Mouse (Mus musculus): ENCODE data around the gene Zfp423. TPM values are rescaled to one million over a fixed set of nuclear protein-coding genes. Genes with fewer than 3 reads are reported as not detected.
A peak's percentile ranks its signal among the peaks of the same experiment; 100 is the strongest.

The Zfp423 gene
- total RNA-seq (2021), result 1 to 10 TPM; 3.6 to 4.9 TPM
- long read RNA-seq, experiment 1, partial matches to known transcripts, result 0 of 15 reads
- long read RNA-seq, experiment 1, other reads (novel, unspliced or antisense), result 15 of 15 reads
- long read RNA-seq, experiment 2, partial matches to known transcripts, result 0 of 12 reads
- long read RNA-seq, experiment 2, other reads (novel, unspliced or antisense), result 12 of 12 reads

DNA sequence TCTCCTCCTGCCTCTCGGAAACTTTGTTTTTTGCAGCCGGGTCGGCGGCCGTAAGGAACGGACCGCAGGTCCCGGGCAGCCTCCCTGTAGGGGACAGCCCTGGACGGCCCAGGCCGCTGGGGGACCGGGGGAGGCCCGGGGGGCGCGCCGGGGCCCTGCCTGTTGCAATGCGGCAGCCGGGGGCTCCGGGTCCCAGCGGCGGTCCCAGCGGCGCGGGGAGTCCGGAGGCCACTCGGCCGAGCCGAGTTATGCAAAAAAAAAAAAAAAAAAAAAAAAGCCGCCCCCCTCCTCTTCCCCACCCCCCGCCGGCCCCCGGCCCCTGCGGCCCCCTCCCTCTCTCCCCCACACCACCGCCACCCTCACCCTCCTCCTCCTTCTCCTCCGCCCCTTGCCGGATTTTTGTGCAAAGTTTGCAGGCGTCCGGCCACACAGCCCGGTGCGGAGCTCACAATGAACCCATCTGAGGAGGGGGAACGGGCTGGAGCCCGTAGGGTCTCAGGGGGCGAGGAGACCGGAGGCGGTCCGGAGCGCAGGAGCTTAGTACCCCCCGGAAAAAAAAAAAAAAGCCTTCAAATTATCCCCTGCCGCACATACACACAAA lies at the start of gene Zfp423:
Gene Zfp423, minus strand, starts transcription at position 276 of the 601 bp plus-strand sequence.
- peak; percentile 36 to 42 for DNase-seq

DNA sequence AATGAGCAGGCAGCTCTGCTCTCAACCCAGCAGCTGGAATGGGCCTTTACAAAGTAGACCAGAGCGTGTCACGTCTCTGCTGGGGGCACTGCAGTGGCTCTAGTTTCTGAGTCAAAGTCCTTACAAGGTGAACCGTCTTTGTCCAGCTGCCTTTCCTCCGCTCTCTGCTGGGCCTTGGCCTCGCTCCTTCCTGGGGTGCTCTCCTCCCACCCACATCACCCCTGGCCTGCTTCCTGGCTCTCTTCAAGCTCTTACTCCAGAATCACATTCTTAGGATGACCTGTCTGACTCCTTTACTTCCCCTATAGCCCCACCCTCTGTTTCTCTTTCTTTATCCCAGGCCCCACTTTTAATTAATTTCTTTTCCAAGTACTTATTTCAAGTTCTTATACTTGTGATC lies 47.4 kb upstream of the Zfp423 start:
- DNase-seq, result peak in 1 of 2 experiments; percentile 11

DNA sequence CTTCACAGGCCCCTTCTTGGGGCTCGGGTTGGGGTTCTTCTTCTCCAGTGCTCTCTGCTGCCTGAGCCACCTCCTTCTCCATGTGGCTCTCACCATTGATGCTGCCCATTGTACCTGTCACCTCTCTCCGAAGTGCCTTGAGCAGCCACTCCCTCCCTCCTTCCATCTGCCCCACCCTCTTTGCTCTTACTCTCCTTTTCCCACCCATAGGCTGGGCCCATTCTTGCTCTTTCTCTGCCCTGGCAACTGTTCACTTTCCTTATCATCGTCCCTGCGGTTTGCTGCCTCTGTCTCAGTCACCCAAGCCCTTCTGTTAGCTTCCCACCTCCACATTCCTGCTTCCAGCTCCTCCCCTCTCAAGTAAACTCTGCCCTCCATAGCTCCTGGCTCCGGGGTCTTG lies 25.4 kb upstream of the Zfp423 start:
- no peak for DNase-seq

DNA sequence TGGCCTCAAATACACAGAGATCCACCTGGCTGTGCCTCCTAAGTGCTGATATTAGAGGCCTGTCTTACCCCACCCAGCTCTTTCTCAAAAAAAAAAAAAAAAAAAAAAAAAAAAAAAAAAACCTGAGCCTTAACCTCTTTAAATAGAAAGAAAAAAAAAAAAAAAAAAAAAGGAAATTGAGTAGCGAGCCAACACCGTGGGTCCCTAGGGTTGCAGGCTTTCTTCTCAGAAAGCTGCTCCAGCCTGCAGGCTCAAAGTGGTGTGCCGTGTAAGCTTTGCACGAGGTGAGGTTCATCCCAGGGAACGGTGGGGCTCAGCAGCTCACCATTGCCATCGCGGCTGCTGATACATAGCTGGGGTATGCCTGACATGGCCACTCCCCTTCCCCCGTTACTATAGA lies 24.6 kb upstream of the Zfp423 start:
- DNase-seq, result no peak

DNA sequence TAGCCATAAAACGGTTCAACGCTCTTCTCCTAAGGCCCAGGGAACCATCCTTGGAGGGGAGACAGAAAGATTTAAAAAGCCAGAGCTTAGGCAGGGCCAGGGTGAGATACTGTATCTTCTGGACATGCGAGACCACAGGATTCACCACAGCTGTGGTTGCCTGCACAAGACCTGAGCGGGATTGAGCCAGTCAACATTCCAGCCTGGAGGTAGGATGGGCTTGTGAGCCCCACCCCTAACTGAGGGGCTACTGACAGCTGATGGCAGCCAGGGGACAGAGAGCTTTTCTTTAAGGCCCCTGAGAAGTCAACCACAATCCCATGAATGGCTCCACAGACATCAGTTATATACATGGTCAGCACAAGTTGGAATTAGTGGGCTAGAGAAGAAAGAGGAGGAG lies 23.5 kb upstream of the Zfp423 start:
- no peak for DNase-seq

DNA sequence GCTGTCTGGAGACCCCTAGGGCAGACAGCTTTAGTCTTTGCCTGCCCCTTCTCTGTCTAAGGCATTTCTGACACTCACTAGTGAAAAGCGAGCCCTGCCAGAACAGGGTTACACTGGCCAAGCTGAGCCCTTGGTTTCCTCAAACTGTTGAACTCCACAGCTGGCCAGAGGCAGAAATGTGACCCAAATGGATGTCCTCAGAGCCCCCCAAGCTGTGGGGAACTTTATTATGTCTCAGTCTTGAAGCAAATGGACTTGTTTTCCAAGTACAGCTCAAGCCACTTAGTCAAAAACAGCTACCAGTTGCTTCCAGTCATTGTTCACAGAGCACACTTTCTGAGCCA lies 16.0 kb upstream of the Zfp423 start:
- no peak for DNase-seq

DNA sequence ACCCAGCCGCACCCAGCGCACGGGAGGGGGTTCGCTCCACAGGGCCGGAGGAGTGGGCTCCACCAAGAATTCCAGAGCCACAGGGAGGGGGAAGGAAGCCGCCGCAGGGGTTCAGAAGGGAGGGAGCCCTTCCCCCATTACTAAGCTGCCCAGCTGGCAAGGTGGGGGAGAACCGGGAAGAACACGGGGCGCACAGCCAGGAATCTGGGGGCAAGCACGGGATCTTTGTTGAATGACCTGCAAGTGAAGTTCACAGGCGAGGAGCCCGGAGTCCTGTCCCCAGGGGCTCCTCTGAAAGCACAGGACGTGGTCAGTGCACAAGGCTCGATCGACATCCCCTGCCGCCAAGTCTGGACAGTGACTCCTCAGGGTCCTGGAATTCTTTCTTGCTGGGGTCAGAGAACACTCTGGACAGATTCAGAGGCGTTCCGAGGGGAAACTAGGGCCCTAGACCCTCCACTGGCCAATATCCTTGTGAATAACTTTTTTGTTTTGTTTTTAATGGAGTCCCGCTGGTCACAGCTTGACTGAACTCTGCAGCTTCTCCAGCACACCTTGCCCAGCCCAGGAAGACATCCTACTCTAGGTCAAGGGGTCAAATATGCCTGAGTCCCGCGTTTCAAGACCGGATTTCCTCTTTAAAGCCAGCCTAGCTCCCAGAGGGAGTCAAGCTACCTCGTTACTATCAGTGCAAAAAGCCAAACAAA lies 15.5 kb upstream of the Zfp423 start:
- peak; percentile 63 to 70 for DNase-seq

DNA sequence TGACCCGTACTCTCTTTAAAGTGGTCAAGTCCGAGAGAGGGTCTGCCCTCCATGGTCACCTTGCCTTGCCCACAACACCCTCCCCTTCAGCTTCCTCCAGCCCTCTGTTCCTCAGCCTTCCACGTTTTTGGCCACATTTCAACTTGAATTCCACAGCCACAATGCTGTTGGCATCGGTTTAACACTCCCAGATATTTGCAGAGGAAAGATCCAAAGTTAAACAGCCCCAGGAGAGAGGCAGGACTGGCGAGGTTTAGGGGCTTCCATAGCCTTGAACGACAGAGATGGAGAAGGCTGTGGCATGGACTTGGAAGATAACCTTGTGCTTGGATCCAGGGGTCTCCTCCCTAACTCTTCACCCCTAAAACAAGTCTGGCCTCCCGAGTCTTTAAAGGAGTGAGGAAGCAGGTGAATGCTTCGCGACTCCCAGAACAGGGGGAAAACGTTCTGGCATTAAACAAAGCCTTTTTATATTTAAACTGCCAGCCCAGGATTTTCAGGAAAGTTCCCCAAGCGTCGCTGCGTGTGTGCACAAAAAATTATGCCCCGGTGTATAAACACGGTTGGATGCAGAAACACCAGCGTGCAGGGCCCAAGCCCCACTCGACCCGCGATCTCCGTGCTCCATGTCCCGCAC lies 14.8 kb upstream of the Zfp423 start:
- DNase-seq, result peak; percentile 25

DNA sequence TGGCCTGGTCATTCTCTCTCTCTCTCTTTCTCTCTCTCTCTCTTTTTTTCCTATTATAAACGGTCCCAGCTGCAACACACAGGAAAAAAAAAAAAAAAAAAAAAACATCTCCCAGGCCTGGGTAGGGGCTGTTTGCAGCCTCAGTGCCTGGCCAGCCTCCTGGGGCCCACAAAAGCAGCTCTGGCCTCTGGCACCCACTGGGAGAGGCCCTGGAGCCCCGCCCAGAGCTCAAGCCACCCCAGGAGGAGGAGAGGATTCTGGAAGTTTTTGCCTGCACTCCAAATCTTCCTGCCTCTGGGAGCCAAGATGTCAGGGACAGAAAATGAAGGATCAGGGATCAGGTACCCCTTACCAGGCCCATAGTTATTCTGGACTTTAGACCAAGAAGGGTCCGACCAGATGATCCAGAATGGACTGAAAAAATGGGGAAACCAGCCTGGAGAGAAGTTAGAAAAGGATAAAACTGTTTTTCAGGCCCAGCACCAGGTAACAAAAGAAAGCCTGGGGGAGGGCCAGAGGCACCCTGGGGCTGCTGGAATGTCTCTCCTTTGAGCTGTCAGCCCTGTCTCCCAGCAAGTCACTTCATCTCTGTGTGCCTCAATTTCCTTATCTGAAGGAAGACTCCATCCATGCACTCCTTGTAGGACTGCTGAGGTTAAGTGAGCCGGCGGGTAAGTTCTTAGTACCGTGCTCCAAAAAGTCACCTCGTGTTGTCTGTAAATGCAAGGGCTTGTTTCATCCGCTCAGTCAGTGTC lies 8.6 kb upstream of the Zfp423 start:
- DNase-seq, result no peak

DNA sequence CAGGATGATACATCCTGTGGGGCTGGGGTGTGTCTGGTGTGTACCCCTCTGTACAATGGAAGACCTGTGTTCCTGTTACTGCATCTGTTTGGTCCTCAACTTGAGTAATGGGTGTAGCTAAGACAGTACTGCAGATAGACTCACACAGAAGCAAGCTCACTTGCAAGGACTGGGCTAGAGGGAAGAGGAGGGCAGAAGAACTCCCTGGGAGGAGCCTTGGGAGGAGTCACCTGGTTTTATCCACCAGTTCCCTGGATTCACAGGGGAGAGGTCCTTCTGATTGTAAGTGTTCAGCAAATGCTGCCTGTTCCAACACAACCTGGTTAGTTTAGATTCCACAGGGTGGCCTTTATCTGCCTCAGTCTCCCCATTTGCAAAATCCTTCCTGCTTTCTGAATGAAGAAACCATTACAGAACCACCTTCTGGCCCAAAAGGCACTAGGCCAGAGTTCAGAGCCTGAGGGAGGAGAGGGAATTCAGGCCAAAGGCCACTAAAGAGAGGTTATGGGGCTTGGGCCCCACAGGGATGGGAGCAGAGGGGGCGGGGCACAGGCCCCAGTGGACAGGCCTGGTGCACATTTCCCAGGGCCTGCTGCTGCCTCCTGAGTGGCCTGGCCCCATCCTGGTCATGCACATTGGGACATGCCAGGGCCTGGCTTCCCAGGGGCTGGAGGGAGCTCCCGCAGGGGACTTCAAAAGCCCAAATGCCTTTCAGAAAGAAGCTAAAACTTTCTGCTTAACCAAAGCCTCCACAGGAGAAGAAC lies 7.8 kb upstream of the Zfp423 start:
- DNase-seq, result peak in 1 of 2 experiments; percentile 18

DNA sequence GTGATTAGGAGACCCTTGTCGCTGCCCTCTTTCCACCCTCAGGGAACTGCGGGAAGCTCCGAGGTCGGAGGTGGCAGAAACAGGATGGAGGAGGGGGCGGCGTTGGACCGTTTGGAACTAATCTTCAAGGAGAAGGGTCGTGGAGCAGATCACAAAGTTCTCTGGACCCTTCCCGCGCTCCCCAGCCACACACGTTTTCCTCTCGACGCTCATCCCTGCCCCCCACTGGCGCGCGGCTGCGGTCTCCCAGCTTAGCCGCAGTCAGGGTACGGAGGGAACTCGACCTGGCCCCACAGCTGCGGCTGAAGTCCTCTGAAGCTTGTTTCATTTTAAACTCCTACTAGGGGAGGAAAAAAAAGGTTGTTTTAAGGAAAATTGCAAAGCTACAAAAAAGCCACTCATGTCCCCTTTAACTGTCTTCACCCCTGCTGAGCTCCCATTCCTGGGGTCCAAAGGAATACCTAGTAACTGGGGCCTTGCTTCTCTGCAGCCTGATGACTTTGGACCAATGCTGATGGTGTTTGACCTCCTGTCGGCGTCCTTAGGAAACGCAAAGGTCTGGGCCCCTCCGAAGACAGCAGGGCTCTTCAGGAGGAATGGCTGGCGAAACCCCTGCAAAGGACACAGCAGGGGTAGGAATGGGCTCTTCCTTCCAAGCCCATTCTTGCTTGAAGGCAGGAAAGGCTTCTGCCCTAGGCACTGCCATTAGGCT lies 3.3 kb upstream of the Zfp423 start:
- DNase-seq, result no peak

DNA sequence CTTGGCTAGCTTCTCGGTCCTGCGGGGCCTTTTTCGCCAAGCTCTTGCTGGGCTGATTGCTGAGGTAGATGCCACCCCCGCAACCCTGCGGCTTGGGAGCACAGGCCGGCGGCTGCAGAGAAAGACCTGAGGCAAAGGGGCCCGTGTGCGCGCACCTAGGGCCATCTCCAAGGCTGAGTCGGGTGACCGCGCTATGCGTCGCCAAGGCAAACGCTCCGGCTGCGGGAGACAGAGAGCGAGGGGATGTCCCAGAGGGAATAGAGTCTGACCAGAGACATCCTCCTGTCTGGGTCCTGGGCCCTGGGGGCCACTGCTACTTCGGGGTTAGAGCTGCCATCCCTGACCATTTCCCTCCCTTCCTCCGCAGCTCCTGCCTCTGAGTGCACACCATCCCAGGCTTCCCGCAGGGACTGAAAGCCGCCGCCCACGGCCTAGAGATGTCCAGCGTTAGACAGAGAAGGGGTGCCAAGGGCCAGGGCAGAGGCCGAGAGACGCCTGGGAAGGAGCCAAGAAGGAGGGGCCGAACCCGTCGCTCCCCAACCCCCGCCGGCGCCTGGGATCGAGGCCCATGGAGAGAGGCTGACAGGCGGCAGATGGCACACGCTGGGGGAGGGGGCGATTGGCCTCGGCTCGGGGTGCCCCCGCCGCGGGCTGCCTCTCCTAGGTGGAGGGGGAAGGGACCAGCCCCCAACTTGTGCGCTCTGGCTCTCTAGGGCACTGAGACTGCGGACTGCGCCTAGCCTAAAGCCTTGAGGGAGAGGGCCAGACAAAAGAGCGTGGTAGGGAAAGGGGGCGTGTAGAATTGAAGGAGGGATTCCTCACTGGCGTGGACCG lies 2.5 kb upstream of the Zfp423 start:
- DNase-seq, result peak; percentile 60 to 66

DNA sequence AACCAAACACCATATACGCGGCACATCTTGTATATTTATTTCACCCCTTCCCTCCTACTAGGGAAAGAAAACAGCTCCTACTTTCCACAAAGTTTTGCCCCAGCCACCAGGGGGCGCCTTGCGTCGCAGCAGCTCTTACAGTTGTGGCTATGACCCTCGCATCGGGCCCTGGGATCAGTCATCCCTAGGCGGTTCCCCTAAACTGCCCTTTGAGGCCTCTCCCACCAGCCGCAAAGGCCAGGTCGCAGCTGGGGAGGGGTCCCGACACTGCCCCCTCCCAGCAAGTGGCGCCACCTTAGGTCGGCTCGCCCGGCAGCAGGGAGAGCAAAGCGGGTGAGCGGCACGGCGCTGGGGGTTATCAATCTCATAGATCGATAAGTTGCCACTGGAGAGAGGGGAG lies 1.7 kb upstream of the Zfp423 start:
- peak; percentile 46 to 71 for DNase-seq

DNA sequence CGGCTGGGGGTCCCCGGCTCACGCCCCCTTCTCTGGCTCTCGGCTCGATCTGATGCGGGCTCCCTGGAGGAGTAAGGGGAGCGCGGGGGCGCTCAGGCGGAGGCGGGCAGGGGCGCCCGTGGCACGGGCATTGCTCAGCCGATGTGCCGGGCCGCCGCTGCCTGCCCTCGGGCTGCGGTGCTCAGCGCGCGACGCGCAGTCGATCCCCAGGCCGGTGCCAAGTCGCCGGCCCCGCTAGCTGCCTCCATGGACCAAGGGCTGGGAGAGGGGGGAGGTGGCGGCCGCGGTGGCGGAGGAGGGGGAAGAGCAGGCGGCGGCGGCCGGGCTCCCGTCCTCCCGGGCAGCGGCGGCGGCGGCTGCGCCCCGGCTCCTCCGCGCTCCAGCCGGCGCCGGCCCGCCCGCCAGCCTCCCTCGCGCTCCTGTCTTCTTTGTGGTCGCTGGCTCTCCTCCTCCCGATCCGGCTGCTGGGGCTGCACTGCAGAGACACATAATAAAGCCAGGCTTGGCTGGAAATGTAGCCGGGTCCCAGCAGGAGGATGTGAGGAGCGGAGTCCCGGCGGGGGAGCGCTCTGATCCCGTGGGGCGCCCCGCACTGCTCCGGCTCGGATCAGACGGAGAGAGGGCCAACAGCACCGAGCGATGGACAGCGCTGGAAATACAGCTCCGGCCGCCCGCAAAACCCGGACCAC lies 810 bp upstream of the Zfp423 start:
- DNase-seq, result peak; percentile 81 to 83

DNA sequence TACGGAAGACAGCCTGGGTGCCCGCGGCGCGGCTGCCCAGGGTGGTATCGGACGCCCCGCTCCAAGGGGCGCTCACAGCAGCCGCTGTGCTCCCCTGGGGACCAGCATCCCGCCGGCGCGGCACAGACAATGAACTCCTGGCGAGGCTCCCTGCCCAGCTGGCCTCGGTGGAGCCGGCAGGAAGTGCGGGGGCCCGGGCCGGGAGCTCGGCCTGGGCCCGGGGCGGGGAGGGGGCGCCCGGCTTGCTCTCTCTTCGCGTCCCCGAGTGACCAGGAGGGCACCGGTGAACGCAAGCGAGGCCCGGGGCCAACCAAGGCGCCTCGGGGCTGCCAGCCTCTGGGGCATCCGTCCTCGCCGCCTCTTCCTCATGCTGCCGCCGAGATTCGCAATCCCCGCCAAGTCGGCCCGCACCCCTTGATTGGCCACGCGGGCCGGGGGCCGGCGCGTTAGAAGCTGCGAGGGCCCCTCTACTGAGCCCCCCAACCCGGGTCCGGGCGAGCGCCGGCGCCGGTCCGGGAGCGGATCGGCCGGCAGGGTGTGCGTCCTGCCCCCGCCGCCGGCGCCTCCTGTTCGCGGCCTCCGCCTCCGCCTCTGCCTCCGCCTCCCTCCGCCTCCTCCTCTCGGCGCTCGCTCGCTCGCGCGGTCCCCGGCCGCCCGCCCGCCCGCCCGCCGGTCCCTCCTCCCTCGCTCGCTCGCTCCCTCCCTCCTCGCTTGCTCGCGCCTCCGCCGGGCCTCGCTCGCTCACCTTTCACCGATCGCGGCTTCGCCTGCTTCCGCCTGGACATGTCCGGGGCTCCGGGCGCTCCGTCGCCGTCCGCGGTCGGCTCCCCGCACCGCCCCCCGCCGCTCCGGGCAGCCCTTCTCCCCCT lies 710 bp downstream of the Zfp423 start:
- peak; percentile 74 to 82 for DNase-seq

DNA sequence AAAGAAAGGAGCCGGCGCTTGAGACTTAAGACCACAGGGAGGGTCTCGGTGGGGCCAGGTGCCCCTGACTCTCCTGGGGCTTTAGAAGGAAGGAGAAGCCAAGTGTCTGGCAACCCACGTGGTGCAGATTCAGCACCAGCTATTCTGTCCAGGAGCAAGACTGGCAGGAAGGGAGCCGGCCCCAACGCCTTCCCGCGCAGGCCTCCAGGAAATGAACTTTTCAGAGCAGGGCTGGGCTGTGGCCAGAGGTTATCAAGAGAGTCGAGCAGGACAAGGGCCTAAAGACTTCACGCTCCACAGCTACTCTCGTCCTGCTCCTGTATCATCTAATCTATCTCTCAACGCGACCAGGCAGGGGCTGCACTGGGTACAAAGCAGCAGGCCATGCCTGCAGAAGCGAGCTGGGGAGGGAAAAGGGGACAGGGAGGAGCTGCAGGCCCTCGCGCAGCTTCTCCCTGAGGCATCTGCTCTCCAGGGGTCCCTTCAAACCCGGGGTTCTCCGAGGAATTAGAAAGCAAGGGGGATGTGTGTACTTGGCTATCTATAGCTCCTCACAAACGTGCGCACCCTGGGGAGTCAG lies 1.4 kb downstream of the Zfp423 start:
- DNase-seq, result peak; percentile 76 to 89

DNA sequence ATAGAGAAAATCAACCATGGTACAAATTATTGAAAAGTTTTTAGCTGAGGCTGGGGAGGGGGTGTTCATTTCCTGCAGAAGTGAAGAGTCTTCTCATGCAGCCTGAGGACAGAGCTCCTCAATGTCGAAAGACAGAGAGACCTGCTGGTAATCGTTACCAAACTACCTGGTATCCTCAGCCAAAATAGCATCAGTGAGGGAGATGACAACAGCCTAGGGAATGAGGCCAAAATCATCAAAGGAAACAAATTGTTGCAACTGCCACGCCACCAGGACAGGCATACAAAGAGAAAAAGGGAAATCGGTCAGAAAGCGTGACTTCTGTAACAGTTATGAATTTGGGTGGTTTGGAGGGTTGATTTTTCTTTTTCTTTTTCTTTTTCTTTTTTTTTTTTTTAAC lies 3.4 kb downstream of the Zfp423 start:
- DNase-seq, result no peak

DNA sequence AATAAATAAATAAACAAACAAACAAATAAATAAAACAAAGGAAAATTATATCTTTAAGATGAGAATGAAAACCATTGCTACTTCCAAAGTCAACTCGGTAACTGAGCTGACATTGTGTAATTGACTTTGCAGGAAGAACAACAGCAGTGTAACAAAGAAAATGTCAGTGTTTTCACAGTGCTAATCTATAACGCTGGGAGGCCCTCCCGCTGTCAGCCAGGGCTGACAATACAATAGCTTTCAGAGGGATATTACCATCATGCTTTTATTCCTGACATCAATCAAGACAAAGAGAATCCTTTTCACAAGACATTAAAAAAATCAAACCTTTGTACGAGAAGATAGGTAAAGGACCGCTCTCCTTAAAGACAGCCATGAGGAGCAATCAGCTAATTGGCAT lies 5.9 kb downstream of the Zfp423 start:
- no peak for DNase-seq
